Mouse (Mus musculus) bone marrow, adult 2 months (tissue): ENCODE data around the gene Alox15.
"Not testable (repeated sequence)": the region's sequence is repeated elsewhere in the genome, so short reads cannot be mapped to it uniquely, and the experiment has no call there.

Experiments used
- CTCF ChIP-seq: fragments of 200-500 bp; IDR thresholded peaks from 2 replicates; pipeline ENCODE4 v1.5.1; 2011; ENCODE audit warnings: low read length, control low read depth; ENCODE audit not compliant: control insufficient read depth, insufficient read depth
- POLR2A ChIP-seq: fragments of 200-500 bp; IDR thresholded peaks from 2 replicates; pipeline ENCODE4 v1.6.1; 2011; ENCODE audit warnings: low read depth, mild to moderate bottlenecking, control low read depth, low read length, borderline replicate concordance; ENCODE audit not compliant: control insufficient read depth

DNA sequence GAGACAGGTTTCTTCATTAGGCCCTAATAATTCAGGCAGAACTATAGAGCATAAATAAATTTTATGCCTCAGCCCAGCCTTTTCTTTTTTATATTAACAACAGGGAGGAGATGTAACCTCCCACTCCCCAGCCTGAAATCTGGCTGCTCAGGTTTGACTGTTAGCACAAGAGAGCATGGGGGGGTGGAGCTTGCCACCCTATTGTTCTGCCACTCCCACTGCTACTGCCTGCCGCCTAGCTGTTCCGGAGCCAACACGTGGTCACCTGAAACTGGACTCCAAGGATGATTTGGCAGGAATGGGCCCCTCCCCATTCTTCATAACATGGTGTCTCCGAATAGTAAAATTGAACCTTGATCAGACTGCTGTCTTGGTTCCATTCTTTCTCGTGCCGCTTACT is 15.9 kb upstream of the Alox15 start:
- TF ChIP-seq CTCF, POLR2A: not testable (repeated sequence)
